Mouse (Mus musculus): ENCODE results near the gene Barx2.

The Barx2 gene

GRCm38 (mm10) chr9:31802641-31803040 lies 110.6 kb downstream of the Barx2 start:
- DNase-seq (ENCODE audit: low read depth, low spot score), result no peak
- Histone ChIP-seq H3K27me3 (ENCODE audit: control insufficient read depth, insufficient read depth, low read length, poor library complexity, severe bottlenecking) (no peaks in the 10 kb centered on the region), H3K36me3 (ENCODE audit: control insufficient read depth, insufficient read depth, low read length, poor library complexity, severe bottlenecking) (no peaks in the 10 kb centered on the region)
